Mouse (Mus musculus) urinary bladder, postnatal 10 days (tissue): ENCODE measurements around the gene Spag8.

Experiments
- DNase-seq: peaks from one replicate; pipeline ENCODE4 v3.0.0; 2022; ENCODE audit warnings: low spot score

Spag8 gene

DNA sequence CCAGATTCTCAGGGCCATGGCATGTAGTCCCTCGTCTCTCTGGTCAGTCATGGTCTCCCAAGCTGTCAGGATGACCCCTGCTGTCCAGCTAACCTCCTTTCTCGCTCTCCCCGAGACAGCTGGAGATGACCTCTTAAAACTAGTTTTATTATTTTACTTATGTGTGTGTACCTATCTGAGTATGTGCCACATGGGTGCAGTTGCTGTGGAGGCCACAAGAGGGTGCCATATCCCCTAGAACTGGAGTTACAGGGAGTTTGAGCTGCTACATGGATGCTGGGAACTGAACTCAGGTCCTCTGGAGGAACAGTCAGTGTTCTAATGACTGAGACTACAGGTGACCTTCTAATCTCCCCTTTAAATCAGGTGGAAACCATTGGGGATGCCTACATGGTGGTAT, 3.6 kb downstream of the Spag8 start:
- no peak for DNase-seq

DNA sequence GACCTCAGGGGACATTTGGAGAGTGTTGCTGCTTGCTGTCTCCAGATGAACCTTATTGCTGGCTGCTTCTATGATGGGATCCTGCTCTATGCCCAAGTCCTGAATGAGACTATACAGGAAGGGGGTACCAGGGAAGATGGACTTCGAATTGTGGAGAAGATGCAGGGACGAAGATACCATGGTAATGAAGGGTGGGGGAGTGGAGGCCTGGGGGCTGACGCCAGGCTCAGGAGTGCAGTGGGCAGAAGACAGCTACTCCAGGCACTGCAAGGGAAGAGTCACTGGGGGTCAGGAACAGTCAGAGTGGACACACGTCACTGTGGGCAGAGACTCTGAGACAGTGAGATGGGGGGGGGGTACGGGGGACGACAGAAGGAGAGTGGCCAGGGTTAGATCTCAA, 12.9 kb downstream of the Spag8 start:
- DNase-seq, result no peak

DNA sequence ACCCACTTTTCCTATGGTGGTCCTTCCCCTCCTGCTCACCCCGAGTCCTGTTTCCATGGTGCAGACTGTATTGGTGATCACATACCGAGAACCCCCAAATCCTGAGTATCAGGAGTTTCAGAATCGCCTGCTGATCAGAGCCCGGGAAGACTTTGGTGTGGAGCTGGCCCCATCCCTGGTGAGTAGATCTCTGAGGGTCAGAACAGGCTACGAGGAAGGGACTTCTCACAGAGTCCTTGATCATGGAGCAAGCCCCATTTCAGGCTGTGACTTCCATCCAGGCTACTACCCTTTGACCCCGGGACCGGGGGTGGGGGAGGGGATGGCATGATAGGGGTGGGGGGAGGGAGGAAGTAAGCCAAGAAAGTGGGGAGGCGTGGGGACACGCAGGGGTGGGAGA, 13.3 kb downstream of the Spag8 start:
- DNase-seq, result no peak

DNA sequence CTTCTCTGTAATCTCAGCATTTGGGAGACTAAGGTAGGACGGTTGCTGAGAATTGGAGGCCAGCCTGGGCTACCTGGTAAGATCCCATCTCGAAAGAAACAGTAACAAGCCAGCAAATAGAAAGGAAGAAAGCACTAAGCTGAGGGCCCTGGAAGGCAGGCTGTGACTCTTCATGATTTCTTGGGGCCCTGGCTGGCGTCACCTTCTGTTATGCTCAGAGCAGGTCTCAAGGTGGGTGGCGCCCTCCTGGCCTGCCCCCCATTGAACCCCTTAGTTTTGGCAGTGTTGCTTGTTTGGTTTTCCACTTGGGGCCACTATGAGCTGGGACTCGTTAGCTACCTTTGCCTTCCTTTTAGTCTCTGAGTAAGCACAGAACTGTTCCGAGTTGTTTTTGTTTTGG, 16.6 kb downstream of the Spag8 start:
- DNase-seq, result no peak

DNA sequence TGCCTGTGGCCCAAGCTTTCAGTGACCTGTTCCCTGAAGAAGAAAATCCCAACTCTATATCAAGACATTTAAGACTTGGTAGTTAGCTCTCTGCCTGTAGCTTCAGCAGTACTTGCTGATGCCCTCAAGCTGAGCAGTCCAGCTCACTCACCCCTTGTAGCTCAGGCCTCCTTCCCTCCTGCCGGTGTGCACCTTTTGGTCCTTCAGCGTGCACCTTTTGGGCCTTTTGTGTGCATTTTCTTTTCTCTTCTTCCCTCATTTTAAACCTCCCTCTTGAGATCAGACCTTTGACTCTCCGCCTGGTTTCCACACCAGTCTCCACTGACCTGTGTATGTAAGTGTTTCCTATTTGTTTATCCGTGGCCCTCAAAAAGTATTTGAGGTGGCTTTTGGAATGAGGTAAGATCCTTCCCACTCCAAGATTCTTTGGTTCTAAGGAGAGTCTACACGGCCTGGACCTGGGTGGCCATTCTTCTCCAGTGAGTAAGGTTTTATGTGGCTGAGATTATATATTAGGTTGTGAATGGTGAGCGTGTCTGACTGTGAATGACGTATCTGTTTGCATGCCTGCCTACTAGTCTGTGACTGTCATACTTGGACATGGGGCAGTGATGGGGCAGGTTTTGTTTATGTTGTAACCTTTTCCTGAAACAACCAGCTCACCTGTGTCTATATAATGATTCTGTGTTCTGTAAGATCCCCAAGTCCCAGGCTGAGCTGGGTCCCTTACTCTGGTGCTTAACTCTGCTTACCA, 18.6 kb downstream of the Spag8 start:
- no peak for DNase-seq

DNA sequence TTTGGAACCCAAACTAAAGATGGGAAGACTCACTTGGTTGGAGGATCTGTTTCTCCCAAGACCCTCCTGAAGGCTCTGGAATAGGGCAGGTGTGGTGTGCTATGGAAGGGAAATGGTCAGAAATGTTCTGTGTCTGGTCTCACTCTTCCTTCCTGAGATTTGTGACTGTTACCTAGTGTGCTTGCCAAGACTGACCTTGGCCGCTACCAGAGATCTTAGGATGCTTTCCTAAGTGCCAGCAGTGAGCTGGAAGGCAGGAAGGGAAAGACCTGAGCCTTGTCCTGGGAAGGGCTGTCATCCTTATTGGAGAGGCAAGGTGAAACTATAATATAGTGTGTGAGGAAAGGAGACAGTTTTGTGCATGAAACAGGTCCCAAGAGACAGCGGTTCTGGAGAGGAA, 19.7 kb downstream of the Spag8 start:
- no peak for DNase-seq

DNA sequence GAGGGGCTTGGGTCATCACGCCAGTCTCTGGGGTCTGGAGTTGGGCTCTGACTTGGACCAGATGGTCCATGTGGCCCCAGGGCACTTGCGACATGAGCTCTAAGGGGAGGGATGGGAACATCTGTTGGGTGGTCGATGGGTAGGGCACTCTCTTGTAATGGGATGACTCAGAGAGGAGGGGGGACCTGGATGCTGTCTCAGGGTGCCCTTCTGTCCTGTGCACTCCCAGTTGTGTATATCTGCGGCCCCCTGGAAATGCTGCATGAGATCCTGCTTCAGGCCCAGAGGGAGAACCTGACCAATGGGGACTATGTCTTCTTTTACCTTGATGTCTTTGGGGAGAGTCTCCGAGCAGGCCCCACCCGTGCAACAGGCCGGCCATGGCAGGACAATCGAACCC, 20.1 kb downstream of the Spag8 start:
- no peak for DNase-seq

DNA sequence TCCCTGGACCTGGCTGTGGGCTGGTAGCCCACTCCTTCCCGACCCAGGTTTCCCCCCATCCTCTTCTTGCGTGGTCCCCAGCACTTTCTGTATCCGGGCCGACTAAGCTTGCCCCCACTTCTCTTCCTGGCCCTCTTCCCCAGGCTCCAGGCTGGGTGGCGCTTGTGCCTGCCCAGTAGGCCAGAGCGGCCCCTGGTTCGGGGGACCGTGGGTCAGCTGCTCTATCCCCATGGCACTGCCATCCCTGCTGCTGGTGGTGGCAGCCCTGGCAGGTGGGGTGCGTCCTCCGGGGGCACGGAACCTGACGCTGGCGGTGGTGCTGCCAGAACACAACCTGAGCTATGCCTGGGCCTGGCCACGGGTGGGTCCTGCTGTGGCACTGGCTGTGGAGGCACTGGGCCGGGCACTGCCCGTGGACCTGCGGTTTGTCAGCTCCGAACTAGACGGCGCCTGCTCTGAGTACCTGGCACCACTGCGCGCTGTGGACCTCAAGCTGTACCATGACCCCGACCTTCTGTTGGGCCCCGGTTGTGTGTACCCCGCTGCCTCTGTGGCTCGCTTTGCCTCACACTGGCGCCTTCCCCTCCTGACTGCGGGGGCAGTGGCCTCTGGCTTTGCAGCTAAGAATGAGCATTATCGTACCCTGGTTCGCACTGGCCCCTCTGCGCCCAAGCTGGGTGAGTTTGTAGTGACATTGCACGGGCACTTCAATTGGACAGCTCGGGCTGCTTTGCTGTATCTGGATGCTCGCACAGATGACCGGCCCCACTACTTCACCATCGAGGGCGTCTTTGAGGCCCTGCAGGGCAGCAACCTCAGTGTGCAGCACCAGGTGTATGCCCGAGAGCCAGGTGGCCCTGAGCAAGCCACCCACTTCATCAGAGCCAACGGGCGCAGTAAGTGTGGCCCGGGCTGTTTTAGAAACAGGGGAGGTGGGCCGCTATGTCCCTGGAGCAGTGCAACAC, 21.2 kb downstream of the Spag8 start:
- no peak for DNase-seq

DNA sequence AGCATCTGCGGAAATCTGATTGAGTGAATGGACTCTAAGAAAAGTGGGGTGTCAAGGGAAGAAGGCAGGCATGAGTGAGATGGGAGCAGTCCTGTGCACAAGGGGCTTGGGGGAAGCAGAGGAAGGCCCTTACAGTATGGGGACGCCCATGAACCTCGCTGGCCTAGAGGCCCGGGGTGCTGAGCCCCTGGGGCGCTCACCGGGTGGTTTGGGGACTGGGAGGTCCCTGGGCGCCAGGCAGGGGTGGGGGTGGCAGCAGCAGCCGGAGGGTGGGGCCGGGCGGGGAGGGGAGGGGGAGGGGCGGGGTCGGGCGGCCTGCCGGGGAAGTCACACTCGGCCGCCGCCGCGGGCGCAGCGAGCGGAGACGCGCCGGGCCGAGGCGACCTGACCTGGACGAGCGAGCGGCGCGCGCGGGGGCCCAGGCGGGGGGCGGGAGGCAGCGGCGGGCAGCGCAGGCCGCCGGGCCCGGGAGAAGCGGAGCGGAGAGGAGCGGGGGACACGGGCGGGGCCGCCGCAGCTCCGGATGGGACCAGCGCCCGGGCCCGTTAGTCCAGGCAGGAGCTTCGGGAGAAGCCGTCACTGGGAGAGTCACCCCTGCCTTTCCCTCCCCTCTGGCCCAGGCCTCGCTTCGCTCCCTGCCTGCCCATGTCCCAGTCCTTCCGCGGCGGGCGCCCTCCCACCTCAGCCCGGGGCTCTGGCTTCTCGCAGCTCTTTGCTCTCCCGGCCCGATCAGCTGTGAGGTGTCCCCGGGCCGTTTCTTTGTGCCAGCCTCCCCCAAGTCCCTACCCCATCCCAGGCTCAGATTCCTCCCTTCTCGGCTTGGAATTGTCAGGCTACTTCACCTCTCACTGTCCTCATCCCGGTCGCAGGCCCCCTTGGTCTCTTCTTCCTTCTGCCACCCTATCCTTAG, 22.1 kb downstream of the Spag8 start, which contains the start of gene Npr2:
Gene Npr2 (plus strand): TSS at position 890 of the 910 bp plus-strand sequence.
- no peak for DNase-seq

DNA sequence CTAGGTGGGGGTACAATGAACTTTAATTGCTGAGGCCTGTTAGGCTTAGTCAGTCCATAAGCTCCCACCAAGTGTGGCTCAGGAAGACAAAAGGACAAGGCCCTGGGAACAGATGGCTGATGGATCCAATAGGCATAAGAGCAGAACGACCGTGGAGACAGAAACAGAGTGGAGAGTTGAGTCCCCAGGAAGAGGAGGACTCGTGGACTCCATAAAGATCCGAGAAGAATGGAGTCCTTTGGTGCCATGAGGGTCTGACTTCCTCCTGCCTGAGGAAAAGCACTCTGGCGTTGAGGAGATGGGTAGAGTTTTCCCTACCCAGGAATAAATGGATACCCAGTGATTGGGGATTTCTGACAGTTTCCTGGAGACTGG, 22.7 kb downstream of the Spag8 start:
- no peak for DNase-seq

DNA sequence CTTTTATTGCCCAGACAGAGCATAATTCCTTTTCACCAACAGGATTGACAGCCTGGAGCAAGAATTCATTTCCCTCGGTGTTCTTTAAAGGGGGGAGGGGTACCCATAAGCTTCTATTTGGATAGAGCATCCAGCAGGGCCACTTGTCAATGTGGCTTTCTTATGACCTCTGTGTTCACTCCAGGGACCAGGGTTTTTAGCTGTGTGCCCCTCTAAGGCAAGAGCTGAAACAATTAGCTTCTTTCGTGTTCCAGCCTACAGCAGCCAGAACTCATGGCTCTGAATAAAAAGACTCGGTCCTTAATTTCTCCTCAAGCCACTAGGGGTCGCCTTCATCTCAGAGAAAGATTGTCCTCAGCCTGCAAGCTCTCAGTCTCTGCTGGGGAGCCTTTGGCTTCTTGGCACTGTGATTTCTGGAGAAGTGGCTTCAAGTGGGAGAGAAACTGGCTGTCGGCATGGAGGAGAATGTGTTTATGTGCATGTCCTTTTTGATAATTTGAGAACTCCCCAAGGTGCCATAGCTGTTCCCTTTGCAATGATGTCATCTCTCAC, 23.3 kb downstream of the Spag8 start:
- DNase-seq, result no peak

DNA sequence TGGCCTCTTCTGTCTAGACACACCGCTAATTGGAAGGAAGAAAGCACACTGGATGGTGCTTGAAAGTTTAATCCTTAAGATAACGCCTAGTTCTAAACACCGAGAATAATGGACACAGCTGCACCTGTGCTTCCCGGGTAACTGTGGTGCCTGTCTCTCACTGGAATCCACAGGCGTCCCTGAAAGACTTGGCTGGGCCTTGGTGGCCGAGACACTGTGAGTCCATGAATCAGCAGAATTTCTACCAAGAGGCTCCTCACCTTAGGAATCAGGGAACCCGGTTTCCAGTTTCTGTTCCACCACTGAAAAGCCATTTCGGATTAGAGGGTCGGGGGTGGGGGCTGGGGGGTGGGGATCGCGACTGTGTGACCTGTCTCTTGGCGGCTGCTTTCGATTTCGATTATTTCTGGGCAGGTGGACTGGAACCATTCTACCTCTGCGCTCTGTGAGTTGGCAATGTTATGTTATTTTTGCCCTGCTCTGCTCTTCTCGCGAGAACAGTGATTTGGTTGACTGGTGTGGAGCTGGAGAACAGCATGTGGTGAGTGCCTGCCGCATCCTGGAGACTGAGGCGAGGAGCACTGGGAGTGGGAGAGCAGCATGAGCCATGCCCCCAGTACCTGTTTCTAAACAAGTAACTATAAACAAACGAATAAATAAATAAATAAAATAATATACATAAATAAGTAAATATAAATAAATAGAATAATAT, 24.1 kb downstream of the Spag8 start:
- DNase-seq, result no peak

DNA sequence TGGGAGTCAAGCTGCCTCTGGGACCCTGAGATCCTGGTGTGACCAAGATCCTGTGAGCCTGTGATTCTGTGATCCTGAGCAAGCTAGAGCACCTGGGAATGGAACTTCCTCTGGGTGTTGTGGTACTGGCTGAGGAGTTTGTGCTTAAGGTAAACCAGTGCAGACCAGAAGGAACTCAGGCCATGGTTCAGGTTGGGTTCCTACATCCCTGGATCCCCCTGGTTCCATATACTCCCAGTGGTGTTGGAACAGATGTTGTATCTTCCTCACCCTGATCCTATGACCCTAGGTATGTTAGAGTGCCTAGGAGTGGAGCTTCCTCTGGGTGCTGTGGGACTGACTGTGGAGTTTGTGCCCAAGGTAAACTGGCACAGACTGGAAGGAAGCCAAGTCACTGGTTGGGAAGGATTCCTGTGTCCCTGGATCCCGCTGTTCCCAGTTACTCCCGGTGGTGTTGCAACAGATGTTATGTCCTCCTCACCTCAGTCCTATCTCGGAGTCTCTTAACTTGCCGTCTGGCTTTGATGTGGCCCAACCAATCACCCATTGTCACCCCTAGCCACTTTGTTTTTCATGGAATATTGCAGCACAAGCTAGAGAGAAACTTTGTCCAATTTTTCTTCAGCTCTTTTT, 33.1 kb downstream of the Spag8 start:
- DNase-seq, result no peak

DNA sequence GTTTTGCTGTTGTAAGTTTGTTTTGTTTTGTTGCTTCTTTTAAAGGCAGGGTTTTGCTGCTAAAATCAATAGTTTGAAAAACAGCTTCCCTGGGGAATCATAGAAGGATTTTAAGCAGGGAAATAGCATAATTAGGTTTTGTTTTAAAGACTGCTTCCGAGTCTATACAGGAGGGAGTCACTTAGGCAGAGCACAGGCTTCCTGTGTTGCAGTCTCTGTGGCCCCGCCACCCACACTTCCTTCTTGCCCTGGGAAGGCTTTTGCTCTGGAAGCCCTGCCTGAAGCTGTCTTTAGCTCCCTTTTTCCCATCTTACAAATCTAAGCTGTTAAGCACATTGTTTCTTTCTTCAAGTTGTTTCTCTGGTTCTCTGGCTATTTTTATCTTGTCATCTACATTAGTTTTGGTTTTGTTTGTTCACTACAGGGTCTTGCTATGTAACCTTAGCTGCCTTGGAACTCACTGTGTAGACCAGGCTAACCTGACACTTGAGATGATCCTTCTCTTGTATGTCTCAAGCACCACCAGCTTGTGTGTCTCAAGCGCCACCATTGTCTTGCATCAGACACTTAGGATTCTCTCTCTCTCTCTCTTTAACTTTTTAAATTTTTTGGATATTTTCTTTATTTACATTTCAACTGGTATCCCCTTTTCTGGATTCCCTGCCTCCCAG, 40.2 kb downstream of the Spag8 start:
- DNase-seq, result no peak

DNA sequence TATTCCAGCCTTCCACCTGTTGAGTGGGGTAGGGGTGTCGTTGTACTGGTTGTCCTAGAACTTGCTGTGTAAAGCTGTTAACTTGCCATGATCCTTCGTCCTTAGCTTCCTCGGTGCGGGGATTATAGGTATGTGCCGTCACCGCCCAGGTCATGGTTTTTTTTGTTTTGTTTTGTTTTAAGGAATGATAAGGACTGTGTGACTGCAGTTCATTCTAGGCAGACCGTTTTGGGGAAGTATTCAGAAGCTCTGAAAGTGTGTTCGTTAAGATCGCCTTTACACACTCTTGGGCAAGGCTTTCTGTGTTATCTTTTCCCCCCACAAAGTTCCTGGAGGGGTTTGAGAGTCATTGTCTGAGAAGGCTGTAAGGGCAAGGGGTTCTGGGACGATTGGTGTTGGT, 40.9 kb downstream of the Spag8 start:
- no peak for DNase-seq

DNA sequence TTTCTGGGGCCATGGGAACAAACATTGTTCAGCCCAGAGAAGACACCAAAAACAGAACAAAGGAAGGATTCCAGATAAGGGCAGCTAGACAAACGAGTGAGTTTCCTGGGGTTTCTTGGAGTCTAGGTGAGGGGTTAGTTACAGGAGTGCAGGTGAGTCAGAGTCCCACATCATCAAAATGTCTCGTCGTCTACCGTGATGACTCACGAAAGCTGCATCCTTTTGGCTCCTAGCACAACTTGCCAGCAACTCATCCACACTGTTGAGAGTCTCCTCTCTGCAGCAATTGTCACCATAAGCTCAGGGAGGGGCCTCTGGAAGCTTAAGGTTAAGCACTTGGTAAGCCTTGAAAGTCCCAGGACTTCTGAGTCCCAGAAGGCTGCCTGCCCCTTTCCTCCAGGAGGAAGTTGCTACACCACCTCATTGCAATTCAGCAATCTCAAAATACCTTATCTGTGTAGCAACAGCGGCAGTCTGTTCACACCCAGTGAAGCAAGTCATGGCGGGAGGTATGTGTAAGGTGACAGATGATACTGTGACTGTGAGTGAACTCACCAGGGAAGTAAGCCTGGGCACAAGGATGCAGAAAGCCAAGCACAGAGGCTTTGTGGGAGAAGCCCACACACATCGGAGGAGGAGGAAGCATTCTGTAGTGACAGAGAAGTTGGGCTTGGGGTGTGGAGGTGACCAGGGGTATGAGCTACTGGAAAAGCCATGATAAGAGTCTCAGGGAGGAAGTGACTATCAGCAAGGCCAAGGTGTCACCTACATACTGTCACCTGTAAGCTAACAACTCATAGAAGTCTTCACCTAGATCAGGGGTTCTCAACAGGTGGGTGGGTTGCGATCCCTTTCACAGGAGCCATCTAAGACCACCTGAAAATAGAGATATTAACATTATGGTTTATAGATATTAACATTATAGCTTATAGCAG, 48.4 kb downstream of the Spag8 start:
- no peak for DNase-seq

DNA sequence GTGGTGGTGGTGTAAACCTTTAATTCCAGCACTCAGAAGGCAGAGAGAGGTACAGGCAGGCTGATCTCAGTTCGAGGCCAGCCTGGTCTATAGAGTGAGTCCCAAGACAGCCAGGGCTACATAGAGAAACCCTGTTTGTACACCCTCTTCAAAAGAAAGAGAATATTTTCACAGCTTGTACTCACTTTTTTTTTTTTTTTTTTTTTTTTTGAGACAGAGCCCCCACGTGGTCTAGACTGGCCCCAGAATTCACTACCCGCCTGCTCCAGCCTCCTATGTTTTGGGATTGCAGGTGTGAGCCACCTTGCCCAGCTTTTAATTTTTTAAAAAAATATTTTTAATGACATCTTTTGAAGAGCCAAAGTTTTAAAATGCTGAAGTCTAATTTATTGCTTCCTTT, 49.3 kb downstream of the Spag8 start:
- DNase-seq, result no peak
